Mouse (Mus musculus) B cell, adult 2 months (primary cell): ENCODE results near the gene Smarca2.
"Not testable (repeated sequence)": the region's sequence is repeated elsewhere in the genome, so short reads cannot be mapped to it uniquely, and the experiment has no call there.

Source experiments
- DNase-seq, 2 experiments: peaks; one replicate each; pipeline ENCODE4 v3.0.0; 2022

Gene Smarca2

GRCm38 (mm10) chr19:26704545-26705209, 99.8 kb downstream of the Smarca2 start:
- no peak for DNase-seq

GRCm38 (mm10) chr19:26706910-26707309, 102.1 kb downstream of the Smarca2 start:
- DNase-seq = no peak

GRCm38 (mm10) chr19:26709095-26709494, 104.2 kb downstream of the Smarca2 start:
- no peak for DNase-seq

GRCm38 (mm10) chr19:26711268-26711667, 106.4 kb downstream of the Smarca2 start:
- peak; percentile 53 to 54 for DNase-seq

- DNase-seq = no peak
Observed at GRCm38 (mm10) chr19:26716217-26716616, 111.4 kb downstream of the Smarca2 start.

GRCm38 (mm10) chr19:26718221-26718620, 113.4 kb downstream of the Smarca2 start:
- DNase-seq = peak; percentile 41 to 56

GRCm38 (mm10) chr19:26719161-26719560, 114.3 kb downstream of the Smarca2 start:
- DNase-seq = no peak

GRCm38 (mm10) chr19:26721741-26722140, 116.9 kb downstream of the Smarca2 start:
- DNase-seq = no peak

GRCm38 (mm10) chr19:26723899-26724298, 119.0 kb downstream of the Smarca2 start:
- no peak for DNase-seq

- no peak for DNase-seq
Observed at GRCm38 (mm10) chr19:26724626-26725025, 119.8 kb downstream of the Smarca2 start.

GRCm38 (mm10) chr19:26727796-26728195, 122.9 kb downstream of the Smarca2 start:
- no peak for DNase-seq

GRCm38 (mm10) chr19:26730486-26730885, 125.6 kb downstream of the Smarca2 start:
- DNase-seq = no peak

GRCm38 (mm10) chr19:26731121-26731520, 126.3 kb downstream of the Smarca2 start:
- no peak for DNase-seq

- DNase-seq = no peak
Observed at GRCm38 (mm10) chr19:26731809-26732208, 127.0 kb downstream of the Smarca2 start.

- DNase-seq = no peak
Observed at GRCm38 (mm10) chr19:26733055-26733454, 128.2 kb downstream of the Smarca2 start.

- DNase-seq = no peak
Observed at GRCm38 (mm10) chr19:26733546-26734100, 128.8 kb downstream of the Smarca2 start.

- no peak for DNase-seq
Observed at GRCm38 (mm10) chr19:26734704-26735109, 129.9 kb downstream of the Smarca2 start.

GRCm38 (mm10) chr19:26745021-26745420, 140.2 kb downstream of the Smarca2 start:
- not testable (repeated sequence) for DNase-seq

- no peak for DNase-seq
Observed at GRCm38 (mm10) chr19:26745567-26745966, 140.7 kb downstream of the Smarca2 start.

GRCm38 (mm10) chr19:26746290-26746689, 141.4 kb downstream of the Smarca2 start:
- no peak for DNase-seq

- no peak for DNase-seq
Observed at GRCm38 (mm10) chr19:26746709-26747467, 142.0 kb downstream of the Smarca2 start.

- peak; percentile 70 for DNase-seq
Observed at GRCm38 (mm10) chr19:26747571-26748539, 143.0 kb downstream of the Smarca2 start.

GRCm38 (mm10) chr19:26748676-26749075, 143.8 kb downstream of the Smarca2 start:
- DNase-seq = no peak
